Mouse (Mus musculus): ENCODE measurements around the gene Pgc. TPM values are rescaled to one million over a fixed set of nuclear protein-coding genes. Genes with fewer than 3 reads are reported as not detected.

Gene Pgc
- total RNA-seq (2022), result not detected

- no peak for DNase-seq (ENCODE audit: low spot score in 2 of 2)
Observed at GRCm38 (mm10) chr17:47726566-47726965, at the start of gene Pgc. Gene Pgc (plus strand): TSS chr17:47726842.

GRCm38 (mm10) chr17:47678238-47678637, 48.4 kb upstream of the Pgc start:
- no peak for DNase-seq (ENCODE audit: low spot score in 2 of 2)

GRCm38 (mm10) chr17:47678702-47679101, 47.9 kb upstream of the Pgc start:
- DNase-seq (ENCODE audit: low spot score in 2 of 2), result no peak

GRCm38 (mm10) chr17:47682836-47683235, 43.8 kb upstream of the Pgc start:
- DNase-seq (ENCODE audit: low spot score in 2 of 2), result no peak

GRCm38 (mm10) chr17:47687409-47688343, 39.0 kb upstream of the Pgc start:
- DNase-seq (ENCODE audit: low spot score in 2 of 2), result peak; percentile 94 to 95

- no peak for DNase-seq (ENCODE audit: low spot score in 2 of 2)
Observed at GRCm38 (mm10) chr17:47688344-47688607, 38.4 kb upstream of the Pgc start, which contains the start of gene Tomm6. Gene Tomm6 (minus strand): TSS chr17:47688386.

- DNase-seq (ENCODE audit: low spot score in 2 of 2), result peak; percentile 63 to 75
Observed at GRCm38 (mm10) chr17:47688608-47689575, 37.8 kb upstream of the Pgc start, which contains the start of gene Frs3. Gene Frs3 (plus strand): TSS chr17:47689030.

GRCm38 (mm10) chr17:47689894-47690293, 36.7 kb upstream of the Pgc start:
- no peak for DNase-seq (ENCODE audit: low spot score in 2 of 2)

- no peak for DNase-seq (ENCODE audit: low spot score in 2 of 2)
Observed at GRCm38 (mm10) chr17:47691650-47692049, 35.0 kb upstream of the Pgc start.

- no peak for DNase-seq (ENCODE audit: low spot score in 2 of 2)
Observed at GRCm38 (mm10) chr17:47693671-47694441, 32.8 kb upstream of the Pgc start.

GRCm38 (mm10) chr17:47694442-47694502, 32.4 kb upstream of the Pgc start, which contains the start of gene Gm21981:
Gene Gm21981 (minus strand): TSS chr17:47694455.
- no peak for DNase-seq (ENCODE audit: low spot score in 2 of 2)

GRCm38 (mm10) chr17:47694503-47695336, 31.9 kb upstream of the Pgc start, which contains the start of gene Prickle4:
Gene Prickle4 (minus strand): TSS chr17:47694736.
- DNase-seq (ENCODE audit: low spot score in 2 of 2), result peak; percentile 94 to 96

- DNase-seq (ENCODE audit: low spot score in 2 of 2), result no peak
Observed at GRCm38 (mm10) chr17:47695337-47695710, 31.3 kb upstream of the Pgc start.

- DNase-seq (ENCODE audit: low spot score in 2 of 2), result no peak
Observed at GRCm38 (mm10) chr17:47698156-47698555, 28.5 kb upstream of the Pgc start.

GRCm38 (mm10) chr17:47699055-47699454, 27.6 kb upstream of the Pgc start:
- no peak for DNase-seq (ENCODE audit: low spot score in 2 of 2)

GRCm38 (mm10) chr17:47701793-47702192, 24.8 kb upstream of the Pgc start:
- DNase-seq (ENCODE audit: low spot score in 2 of 2), result no peak

- no peak for DNase-seq (ENCODE audit: low spot score in 2 of 2)
Observed at GRCm38 (mm10) chr17:47702548-47703345, 23.9 kb upstream of the Pgc start.

- no peak for DNase-seq (ENCODE audit: low spot score in 2 of 2)
Observed at GRCm38 (mm10) chr17:47703556-47703955, 23.1 kb upstream of the Pgc start.

GRCm38 (mm10) chr17:47704692-47705091, 21.9 kb upstream of the Pgc start:
- DNase-seq (ENCODE audit: low spot score in 2 of 2), result no peak

GRCm38 (mm10) chr17:47706196-47706595, 20.4 kb upstream of the Pgc start:
- DNase-seq (ENCODE audit: low spot score in 2 of 2), result no peak

All from layer of hippocampus, adult 8-10 months (tissue).